Mouse (Mus musculus): ENCODE measurements around the gene B3gntl1.

B3gntl1 gene

DNA sequence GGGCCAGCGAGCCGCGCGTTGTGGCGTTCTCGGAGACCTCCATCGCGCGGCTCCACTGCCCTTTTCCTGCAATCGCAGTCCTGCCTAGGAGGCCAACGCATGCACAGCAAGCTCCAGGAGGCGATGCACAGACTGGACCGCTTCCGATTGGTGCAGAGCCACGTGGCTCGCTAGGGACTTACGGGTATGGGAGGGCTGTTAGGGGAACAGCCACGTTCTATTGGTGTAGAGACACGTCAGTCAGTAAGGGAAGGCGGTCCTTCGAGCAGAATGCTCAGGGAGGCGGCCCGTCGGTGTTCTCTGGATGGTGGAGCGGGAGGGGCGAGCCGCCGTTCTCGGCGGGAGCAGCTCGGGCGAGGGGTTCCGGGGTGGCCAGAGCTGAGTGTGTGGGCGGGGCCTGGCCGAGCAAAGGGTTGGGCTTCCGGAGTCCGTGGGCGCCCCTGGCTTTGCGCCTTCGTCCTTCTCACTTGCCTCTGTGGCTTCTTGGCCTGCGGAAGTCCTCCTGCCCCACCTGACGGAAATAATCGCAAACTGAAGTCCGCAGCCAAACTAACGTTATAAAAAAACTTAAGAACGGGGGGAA, at the start of gene B3gntl1:
Gene B3gntl1, minus strand, starts transcription at position 164 of the 583 bp plus-strand sequence.
- DNase-seq (ENCODE audit: low spot score), result peak; percentile 99

- DNase-seq (ENCODE audit: low spot score), result no peak
Observed at GRCm38 (mm10) chr11:121722434-121722833, 49.5 kb upstream of the B3gntl1 start.

DNA sequence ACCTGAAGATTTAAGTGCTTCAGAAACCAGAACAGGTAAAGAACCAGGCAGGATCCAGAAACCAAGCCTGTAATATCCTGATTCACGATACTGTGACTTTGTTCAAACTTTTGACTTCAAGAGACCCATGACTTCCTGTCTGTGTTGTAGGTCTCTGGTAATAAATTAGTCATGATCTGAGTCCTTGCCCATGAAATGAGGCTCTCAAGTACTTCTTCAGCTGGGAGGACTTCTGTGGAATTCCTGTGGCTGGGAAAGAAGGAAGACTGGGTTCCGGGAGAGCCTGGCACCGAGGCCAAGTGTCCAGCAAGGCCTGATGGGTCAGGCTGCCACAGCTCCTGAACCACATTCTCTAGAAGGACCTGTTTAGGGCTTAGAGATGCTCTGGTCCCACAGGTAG, 47.8 kb upstream of the B3gntl1 start:
- no peak for DNase-seq (ENCODE audit: low spot score)

- DNase-seq (ENCODE audit: low spot score), result no peak
Observed at GRCm38 (mm10) chr11:121717724-121718123, 44.8 kb upstream of the B3gntl1 start.

DNA sequence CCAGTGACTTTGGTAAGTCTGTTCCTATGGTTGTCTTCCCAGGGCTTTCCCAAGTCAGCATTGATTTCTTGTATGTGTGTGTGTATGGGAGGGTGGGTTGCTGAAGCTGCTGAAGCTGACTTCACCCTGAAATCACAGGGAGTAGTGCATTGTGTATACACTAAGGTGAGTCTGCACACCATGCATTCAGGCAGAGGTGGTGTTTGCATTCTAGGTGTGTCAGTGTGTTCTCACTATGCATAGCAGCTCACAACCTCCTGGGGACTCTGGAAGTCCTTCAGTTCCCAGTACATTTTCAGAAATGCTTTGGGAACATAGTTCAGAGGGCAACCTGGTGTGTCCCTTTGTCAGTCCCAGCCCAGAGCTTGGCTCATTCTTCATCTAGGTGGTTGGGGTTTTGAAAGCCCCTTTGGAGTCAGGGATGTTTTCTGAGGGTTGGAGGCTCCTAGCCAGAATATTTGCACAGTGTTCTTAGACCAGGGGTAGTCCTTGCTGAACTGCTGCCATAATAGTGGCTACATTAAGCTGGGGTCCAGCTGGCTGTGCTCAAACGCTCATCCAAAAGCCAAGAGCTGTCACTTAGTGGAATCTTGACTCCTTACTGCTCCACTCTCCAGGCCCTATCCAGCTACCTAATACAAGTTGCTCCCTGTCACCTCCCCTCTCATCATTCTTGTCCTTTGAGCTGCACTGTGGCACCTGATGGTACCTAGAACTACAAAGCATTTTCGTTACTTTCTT, 42.0 kb upstream of the B3gntl1 start:
- DNase-seq (ENCODE audit: low spot score), result no peak

GRCm38 (mm10) chr11:121713569-121713968, 40.6 kb upstream of the B3gntl1 start:
- DNase-seq (ENCODE audit: low spot score), result no peak

DNA sequence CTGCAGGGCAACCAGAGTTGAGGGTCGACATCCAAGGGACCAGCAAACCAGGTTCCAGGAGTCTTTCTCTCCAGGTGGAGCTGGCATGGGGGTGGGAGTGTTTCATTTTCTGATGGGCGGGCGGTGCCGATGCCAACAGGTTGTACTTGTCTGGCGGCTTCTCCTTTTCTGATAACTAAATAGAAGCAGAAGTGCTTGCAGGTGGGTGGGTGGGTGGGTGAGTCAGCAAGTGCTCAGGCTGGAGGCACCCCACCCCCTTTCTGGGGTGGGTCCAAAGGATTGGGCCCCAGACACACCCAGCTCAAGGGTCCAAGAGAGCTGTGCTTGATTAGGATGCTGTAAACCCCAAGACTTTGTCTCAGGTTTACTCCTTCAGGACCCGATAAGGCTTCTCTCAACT, 40.0 kb upstream of the B3gntl1 start:
- DNase-seq (ENCODE audit: low spot score), result no peak

DNA sequence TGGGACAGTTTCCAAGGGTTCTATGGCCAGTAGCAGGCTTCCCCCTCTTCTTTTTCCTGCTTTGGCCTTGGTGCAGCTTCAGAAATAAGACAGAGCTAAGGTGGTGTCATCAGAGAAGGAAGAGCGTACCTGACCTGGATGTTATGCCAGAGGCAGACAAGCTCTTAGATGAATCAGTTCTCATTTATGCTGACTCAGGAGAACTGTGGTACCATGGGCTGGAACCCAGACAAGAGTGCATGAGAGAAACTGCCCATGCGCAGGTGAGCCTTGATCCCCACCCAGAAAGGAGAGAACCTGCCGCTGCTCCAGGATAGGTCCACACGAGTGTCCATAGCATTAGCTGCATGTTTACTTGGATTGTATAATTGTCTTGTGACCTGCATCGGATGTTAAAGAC, 37.3 kb upstream of the B3gntl1 start:
- no peak for DNase-seq (ENCODE audit: low spot score)

- DNase-seq (ENCODE audit: low spot score), result no peak
Observed at GRCm38 (mm10) chr11:121709278-121709677, 36.3 kb upstream of the B3gntl1 start.

DNA sequence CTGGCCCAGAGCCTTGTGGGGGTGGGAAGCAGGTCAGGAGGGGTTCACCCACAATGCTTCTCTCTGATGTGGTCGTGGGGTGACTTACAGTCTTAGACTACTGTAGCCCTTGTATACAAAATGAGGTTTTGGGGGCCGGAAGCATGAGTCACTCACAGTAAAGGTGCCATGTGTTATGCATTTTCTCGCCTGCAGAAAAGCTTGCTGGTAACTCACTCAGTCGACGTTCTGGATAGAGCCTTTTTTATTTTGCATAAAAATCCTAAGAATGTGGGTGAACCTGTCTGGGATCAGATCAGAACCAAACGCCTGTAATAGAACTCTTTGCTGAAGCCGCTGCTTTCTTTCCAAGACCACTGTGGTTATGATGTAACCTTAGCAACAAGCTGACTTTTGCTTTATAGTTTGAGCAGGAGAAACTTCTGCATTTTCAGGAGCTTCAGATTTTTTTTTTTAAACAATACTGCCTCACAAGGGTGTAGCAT, 33.6 kb upstream of the B3gntl1 start:
- DNase-seq (ENCODE audit: low spot score), result peak; percentile 51

DNA sequence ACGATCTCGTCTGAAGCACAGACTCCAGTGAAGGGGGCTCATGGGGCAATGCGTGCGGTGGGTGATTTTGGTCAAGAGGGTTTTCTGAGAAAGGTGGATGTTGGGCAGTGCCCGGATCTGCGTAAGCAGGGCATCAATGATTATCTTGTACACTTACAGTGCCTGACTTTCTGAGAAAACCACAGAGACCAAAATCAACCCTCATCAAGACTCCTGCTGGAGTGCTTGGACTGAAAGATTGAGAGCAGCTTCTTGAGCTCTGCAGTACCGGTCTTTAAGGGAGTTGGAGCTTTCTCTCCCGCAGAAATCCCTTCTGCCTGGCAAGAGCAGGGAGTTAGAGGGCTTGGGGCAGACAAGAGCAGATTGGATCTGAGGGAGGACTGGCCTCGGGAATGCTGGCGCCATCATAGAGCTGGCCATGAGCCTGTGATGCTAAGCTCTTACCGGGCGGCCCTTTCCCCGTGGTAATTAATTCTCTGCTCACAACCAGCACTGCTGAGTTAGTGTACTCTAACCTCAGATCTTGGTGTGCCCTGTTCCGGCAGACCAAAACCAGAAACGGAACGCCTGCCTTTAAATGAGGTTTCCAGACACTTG, 30.8 kb upstream of the B3gntl1 start:
- no peak for DNase-seq (ENCODE audit: low spot score)

- peak; percentile 52 for DNase-seq (ENCODE audit: low spot score)
Observed at GRCm38 (mm10) chr11:121702895-121703618, 30.1 kb upstream of the B3gntl1 start.

DNA sequence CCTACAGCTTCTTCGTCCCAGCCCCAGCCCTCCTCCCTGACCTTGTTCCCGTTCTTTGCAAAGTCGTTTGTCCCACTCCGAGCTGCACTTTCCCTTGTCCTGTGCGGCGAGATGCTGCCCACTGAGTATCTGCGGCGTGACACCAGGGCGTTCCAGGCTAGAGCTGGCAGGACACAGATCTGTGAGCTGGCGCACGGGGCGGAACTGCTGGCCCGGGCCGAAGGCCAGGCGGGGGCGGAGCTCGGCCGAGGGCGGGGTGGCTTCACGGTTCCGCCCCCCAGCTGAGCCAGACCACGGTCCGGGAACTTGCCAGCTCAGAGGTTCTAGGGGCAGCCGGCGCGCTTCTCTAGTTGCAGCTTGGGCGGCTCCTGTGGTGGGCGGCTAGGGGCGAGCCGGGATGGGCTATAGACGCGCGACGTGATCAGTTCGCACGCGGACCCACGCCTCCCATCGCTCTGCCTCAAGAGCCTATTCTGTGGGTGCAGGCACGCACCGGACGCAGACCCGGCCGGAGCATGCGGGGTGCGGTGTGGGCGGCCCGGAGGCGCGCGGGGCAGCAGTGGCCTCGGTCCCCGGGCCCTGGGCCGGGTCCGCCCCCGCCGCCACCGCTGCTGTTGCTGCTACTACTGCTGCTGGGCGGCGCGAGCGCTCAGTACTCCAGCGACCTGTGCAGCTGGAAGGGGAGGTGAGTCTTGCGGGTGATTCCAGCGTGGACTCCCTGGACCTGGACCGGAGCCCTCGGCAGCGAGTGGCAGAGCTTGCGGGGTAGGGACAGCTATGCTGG, 29.4 kb upstream of the B3gntl1 start:
- peak; percentile 93 for DNase-seq (ENCODE audit: low spot score)

- DNase-seq (ENCODE audit: low spot score), result no peak
Observed at GRCm38 (mm10) chr11:121701244-121701643, 28.3 kb upstream of the B3gntl1 start, which contains the start of gene Metrnl. Gene Metrnl, plus strand, starts transcription at chr11:121701544.

DNA sequence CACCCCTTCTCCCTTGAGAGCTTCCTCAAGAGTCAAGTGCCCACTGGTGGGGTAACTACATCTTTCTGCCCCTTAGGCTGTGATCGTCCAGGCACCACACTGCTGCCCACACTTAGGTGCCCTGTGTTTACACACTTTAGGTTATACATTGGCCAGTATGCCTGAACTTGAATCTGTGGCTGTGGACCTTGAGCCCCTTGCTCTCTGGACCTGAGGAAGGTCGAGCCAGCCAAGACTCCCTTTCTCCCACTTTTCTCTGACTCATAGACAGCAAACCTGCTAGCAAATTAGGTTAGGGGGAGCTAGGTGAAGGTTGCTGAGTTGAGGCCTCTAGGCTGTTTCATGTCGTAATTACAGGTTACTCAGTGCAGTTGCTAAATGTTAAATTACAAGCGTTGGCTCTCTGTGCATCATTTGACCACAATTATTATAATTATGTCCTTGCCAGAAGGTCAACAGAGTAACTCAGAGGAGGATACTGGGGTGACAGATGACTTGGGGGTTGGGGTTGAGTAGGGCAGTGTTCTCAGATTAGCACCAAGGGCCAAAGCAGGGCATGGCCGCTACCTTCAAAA, 25.5 kb upstream of the B3gntl1 start:
- DNase-seq (ENCODE audit: low spot score), result no peak

GRCm38 (mm10) chr11:121697271-121697670, 24.3 kb upstream of the B3gntl1 start:
- no peak for DNase-seq (ENCODE audit: low spot score)

DNA sequence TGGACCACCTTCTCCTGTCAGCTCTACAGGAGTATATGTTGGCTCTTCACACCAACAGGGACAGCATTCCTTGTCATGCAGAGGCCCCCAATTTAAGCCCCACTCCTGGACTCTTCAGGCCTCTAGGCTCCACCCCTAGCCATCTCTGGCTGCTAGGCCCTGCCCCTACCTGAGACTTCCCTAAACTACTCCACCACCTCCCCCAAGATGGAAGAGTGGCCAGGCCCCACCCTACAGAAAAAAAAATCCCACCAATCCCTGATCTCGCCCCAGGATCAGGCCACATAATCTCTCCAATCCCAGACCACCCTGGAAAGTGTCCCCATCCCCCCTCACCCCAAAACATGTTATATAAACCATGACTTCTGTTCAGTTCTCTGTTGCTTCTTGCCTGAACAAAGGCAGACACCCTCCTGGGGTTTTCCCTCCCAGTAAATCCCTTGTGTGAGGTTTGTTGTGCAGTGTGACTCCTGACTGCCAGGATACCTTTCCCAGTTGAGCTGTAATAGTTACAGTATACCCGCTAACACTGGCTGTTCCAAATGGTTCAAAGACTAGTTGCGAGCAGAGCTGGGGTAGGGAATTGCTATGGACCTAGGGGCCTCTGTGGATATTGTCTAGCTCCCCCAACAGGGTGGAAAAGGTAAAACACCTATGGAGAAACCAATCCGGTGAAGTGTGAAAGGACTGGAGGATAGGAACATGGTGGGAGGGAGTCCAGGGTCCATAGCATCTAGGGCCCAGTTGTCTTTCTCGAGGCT, 22.5 kb upstream of the B3gntl1 start:
- DNase-seq (ENCODE audit: low spot score), result no peak

- DNase-seq (ENCODE audit: low spot score), result no peak
Observed at GRCm38 (mm10) chr11:121688024-121688423, 15.1 kb upstream of the B3gntl1 start.

GRCm38 (mm10) chr11:121686674-121687073, 13.7 kb upstream of the B3gntl1 start:
- no peak for DNase-seq (ENCODE audit: low spot score)

DNA sequence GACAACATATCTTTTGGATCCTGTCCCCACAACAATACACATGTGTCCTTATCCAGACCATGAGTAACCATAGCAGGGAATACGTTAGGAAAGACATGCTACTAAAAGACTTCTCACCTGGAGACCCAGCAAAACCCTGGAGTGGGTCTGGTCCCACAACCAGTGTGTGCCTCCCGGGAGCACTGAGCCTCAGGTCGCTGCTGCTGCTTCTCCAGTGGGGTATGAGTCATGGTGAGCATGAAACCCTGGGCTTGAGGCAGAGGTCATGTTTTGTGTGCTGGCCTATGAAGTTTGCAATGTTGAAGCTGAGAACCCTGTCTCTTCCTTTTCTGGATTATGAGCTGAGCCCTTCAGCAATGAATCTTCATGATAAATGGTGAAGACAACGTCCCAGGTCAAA, 13.1 kb upstream of the B3gntl1 start:
- DNase-seq (ENCODE audit: low spot score), result no peak

Data from lung, postnatal 25 days (tissue).